Mouse (Mus musculus) adipose tissue, adult 10 weeks (tissue): ENCODE results near the gene Tead3. TPM values are rescaled to one million over a fixed set of nuclear protein-coding genes. Genes with fewer than 3 reads are reported as not detected.

ENCODE experiments used
- polyA plus RNA-seq: library from polyadenylated mRNA; stranded (reverse); fragments of 350-450 nt; fragmentation: Illumina TruSeq; extraction: RNeasy Lipid Tissue Mini Kit (QIAGEN cat#74804); gene quantifications from one replicate; pipeline ENCODE4 v1.2.3, GENCODE M21; 2014; ENCODE audit warnings: low read depth, low replicate concordance

The Tead3 gene
- 20.9 TPM for polyA plus RNA-seq

DNA sequence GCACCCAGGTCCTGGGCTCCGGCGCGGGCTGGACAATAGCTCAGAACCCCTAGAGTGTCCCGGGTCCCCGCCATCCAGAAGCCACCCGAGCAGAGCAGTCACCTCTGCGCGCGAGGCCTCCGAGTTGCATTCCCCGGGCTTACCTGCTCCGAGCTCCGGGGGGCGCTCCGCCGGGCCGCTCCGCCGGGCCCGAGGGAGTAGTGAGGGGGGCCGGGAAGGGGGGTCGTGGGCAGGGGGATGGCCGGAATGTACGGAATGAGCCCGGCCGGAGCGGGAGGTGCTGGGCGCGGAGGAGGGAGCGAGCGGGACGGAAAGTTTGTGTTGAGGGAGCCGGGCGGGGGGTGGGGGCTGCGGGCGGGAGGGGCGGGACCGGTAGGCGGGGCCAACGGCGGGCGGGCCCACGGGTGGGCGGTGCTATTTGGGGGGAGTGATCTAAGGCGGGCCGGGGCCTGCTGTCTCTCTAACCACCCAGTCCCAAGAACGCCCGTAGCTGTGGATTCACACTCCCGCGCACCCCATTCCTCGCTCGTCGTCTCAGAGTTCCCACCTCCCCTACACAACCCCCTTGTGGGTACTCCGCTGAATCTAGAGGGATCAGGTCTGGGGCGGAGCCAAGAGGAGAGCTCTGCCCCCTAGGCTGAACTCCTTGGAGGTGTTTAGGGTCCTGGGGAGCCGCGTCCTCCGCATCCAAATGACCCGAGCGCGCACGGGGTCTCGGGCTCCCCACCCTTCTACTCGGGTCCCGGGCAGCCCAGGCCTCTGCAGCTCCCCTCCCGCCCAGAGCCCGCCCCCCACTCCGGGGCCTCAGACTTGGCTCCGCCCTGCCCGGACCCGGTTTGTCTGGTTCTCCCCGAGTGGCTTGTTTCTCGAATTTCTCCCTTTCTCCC is at the start of gene Tead3:
Tead3 (minus strand) TSS at position 352 of the 887 bp plus-strand sequence.

DNA sequence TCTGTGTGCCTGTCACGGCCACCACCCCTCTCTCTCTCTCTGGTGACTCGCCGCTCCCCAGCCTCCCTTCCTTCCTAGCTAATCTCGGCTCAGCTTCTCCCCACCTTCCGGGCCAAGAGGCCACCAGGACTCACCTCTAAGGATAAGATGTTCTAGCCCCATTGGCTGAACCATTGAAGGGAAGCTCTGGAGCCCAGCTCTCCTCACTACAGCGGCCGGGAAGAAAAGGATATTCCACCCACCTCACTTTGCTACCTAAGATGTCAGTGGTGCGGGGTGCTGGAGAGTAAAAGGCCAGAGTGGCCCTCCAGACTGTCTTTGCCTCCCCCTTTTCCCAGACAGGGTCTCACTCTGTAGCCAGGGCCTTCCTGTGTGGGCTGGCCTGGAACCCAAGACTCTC is 14.5 kb upstream of the Tead3 start, which contains the start of gene Tulp1:
Tulp1 (minus strand) TSS at position 101 of the 400 bp plus-strand sequence.

DNA sequence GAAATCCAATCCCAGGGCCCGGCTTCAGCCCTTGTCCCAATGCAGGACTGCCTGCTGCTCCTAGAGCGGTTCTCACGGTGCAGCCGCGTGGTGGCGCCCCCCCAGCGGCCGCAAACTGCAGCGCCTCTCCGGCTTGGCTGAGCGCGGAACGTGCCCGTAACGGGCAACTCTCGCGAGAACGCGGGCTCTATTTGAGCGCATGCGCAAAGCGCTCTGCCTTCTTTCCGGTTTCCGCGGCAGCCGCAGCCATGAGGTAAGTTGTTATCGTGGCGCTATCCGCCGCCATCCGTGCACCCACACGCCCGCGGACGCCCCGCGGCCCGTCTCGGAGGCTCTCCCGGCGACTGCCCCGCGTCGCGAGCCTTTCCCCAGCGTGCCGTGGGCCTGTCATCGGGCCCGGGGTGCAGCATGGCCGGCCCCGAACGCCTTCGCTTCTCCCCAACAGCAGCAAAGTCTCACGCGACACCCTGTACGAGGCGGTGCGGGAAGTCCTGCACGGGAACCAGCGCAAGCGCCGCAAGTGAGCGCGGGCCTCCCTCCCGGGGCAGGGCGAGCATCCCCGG is 22.2 kb downstream of the Tead3 start, which contains the start of gene Rpl10a:
Rpl10a (plus strand) TSS at position 106 of the 563 bp plus-strand sequence.

DNA sequence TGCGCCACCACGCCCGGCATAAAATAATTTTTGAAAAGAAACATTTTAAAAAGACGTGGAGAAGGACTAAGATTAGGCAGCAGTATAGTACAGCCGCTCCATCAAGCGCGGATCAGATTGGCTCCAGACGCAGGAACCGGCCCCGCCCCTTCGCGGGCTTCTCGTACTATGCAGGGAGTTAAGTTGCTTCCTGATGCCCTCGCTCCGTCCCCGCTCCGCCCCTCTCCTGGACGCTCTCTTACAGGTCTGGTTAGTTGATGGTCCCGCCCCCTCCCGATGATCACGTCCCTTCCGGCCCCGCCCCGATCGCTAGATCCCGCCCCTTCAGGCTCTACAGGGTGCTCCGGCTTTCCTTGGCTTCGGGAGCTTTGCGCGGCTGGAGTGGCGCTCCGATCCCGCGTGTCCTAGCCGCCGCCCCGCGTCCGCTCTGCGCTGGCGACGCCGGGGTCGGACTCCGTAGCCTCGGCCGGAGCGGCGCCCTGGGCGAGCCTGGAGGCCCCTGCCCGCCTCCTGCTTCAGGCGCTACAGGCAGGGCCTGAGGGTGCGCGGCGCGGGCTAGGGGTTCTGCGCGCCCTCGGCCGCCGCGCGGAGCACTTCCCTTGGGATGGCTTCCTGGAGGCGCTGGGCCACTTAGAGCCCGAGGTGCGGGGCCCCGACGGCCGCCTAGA is 37.3 kb downstream of the Tead3 start, which contains the start of gene Fance:
Fance (plus strand) TSS at position 308 of the 668 bp plus-strand sequence.

Other genes with a start within 250 kb of the Tead3 start
- 2.4 TPM for gene Scube3, start 208.7 kb downstream of the Tead3 start, polyA plus RNA-seq
- gene Zfp523, start 173.7 kb downstream of the Tead3 start, polyA plus RNA-seq = 56.6 TPM
- gene Def6, start 143.0 kb downstream of the Tead3 start, polyA plus RNA-seq = 10.4 TPM
- 33.6 TPM for gene Ppard, start 118.1 kb downstream of the Tead3 start, polyA plus RNA-seq
- gene Fance, start 37.3 kb downstream of the Tead3 start, polyA plus RNA-seq = 22.9 TPM
- gene Rpl10a, start 22.3 kb downstream of the Tead3 start, polyA plus RNA-seq = 938 TPM
- 0.57 TPM for gene Tulp1, start 14.4 kb upstream of the Tead3 start, polyA plus RNA-seq
- 208 TPM for gene Fkbp5, start 166.7 kb upstream of the Tead3 start, polyA plus RNA-seq
- gene Armc12, start 180.0 kb upstream of the Tead3 start, polyA plus RNA-seq = 4.0 TPM
- gene Clpsl2, start 198.6 kb upstream of the Tead3 start, polyA plus RNA-seq = 1,129 TPM
- 0.83 TPM for gene Clps, start 209.9 kb upstream of the Tead3 start, polyA plus RNA-seq
- not detected for gene Lhfpl5, start 224.8 kb upstream of the Tead3 start, polyA plus RNA-seq